Mouse (Mus musculus): ENCODE data around the gene Dpm3. TPM values are rescaled to one million over a fixed set of nuclear protein-coding genes. Genes with fewer than 3 reads are reported as not detected.

Gene Dpm3
- total and polyA plus RNA-seq, 3 experiments = 52.7 to 228 (median 74.8) TPM

GRCm38 (mm10) chr3:89293247-89293918 lies 34.2 kb downstream of the Dpm3 start:
- Histone ChIP-seq H3K36me3 (replicated peaks in 1 of 2; ENCODE audit: control insufficient read depth in 1 of 2, insufficient read depth in 1 of 2, low read length in 1 of 2) (no peaks in the 10 kb centered on the region), H3K27ac (ENCODE audit: insufficient read depth, low read depth) (no peak overlapping the region), H3K9me3 (replicated peaks; ENCODE audit: low read length) (no peaks in the 10 kb centered on the region), H3K4me2 (ENCODE audit: insufficient read depth, low read depth, poor library complexity, severe bottlenecking) (no peak overlapping the region), H3K79me2 (replicated peaks; ENCODE audit: control insufficient read depth, extremely low read depth, insufficient read depth, poor library complexity, severe bottlenecking) (no peaks in the 10 kb centered on the region), H3K4me3 (replicated peaks in 1 of 3; ENCODE audit: low read depth in 2 of 3, low read length in 2 of 3, poor library complexity in 1 of 3) (no peak overlapping the region), H3K27me3 (replicated peaks) (no peaks in the 10 kb centered on the region), H3K4me1 (ENCODE audit: control insufficient read depth in 1 of 2, insufficient read depth in 2 of 2) (peaks cover 10 to 42% of the 10 kb centered on the region in 2 experiments), H3K9ac (ENCODE audit: insufficient read depth, low read depth) (no peak overlapping the region)
- TF ChIP-seq PAX5 (IDR thresholded peaks at IDR 0.05; ENCODE audit: low read length) (no peak), MXI1 (IDR thresholded peaks at IDR 0.05; ENCODE audit: low read depth, low read length) (no peak), HCFC1 (IDR thresholded peaks at IDR 0.05; ENCODE audit: low read depth, low read length) (no peak), SMC3 (IDR thresholded peaks at IDR 0.05; ENCODE audit: low read depth, low read length) (no peak), NELFE (IDR thresholded peaks at IDR 0.05; ENCODE audit: low read depth, low read length) (no peak)
- in situ Hi-C loops (cut with MboI; ENCODE audit: low pct_ligation_motif_present, low pct_unique_long_range_greater_than_20kb, low sequenced_read_pairs) (no loop called here), dilution Hi-C loops (cut with MboI; ENCODE audit: extremely low pct_ligation_motif_present, extremely low pct_unique_long_range_greater_than_20kb, low sequenced_read_pairs) (no loop called here)
- DNase-seq (ENCODE audit: extremely low read depth) = no peak

GRCm38 (mm10) chr3:89294195-89294594 lies 35.0 kb downstream of the Dpm3 start:
- no peaks in the 10 kb centered on the region for H3K79me2 ChIP-seq (replicated peaks; ENCODE audit: control insufficient read depth, extremely low read depth, insufficient read depth, poor library complexity, severe bottlenecking)
- dilution Hi-C loops (cut with MboI; ENCODE audit: extremely low pct_ligation_motif_present, extremely low pct_unique_long_range_greater_than_20kb, low sequenced_read_pairs) = no loop called here
- DNase-seq (ENCODE audit: extremely low read depth) = no peak
- peaks cover 7 to 34% of the 10 kb centered on the region in 2 experiments for H3K4me1 ChIP-seq (ENCODE audit: control insufficient read depth in 1 of 2, insufficient read depth in 2 of 2)
- H3K9ac ChIP-seq (ENCODE audit: insufficient read depth, low read depth) = no peak overlapping the region
- H3K27ac ChIP-seq (ENCODE audit: insufficient read depth, low read depth) = no peak overlapping the region
- no peak overlapping the region for H3K4me3 ChIP-seq (replicated peaks in 1 of 3; ENCODE audit: low read depth in 2 of 3, low read length in 2 of 3, poor library complexity in 1 of 3)
- H3K4me2 ChIP-seq (ENCODE audit: insufficient read depth, low read depth, poor library complexity, severe bottlenecking) = no peak overlapping the region
- in situ Hi-C loops (cut with MboI; ENCODE audit: low pct_ligation_motif_present, low pct_unique_long_range_greater_than_20kb, low sequenced_read_pairs) = no loop called here
- H3K36me3 ChIP-seq (replicated peaks in 1 of 2; ENCODE audit: control insufficient read depth in 1 of 2, insufficient read depth in 1 of 2, low read length in 1 of 2) = no peaks in the 10 kb centered on the region
- H3K27me3 ChIP-seq (replicated peaks) = no peaks in the 10 kb centered on the region
- TF ChIP-seq JUN (IDR thresholded peaks at IDR 0.05; ENCODE audit: insufficient read depth, low read depth, low read length) (no peak), ELF1 (IDR thresholded peaks at IDR 0.05; ENCODE audit: low read depth, low read length) (no peak), MXI1 (IDR thresholded peaks at IDR 0.05; ENCODE audit: low read depth, low read length) (no peak), SMC3 (IDR thresholded peaks at IDR 0.05; ENCODE audit: low read depth, low read length) (no peak), CHD2 (IDR thresholded peaks at IDR 0.05; ENCODE audit: low read length) (no peak), E2F4 (IDR thresholded peaks at IDR 0.05; ENCODE audit: insufficient replicate concordance, low read depth, low read length) (no peak), NELFE (IDR thresholded peaks at IDR 0.05; ENCODE audit: low read depth, low read length) (no peak), ZC3H11A (IDR thresholded peaks at IDR 0.05; ENCODE audit: low read depth, low read length) (no peak), IRF4 (IDR thresholded peaks at IDR 0.05; ENCODE audit: low read depth, low read length) (no peak)
- no peaks in the 10 kb centered on the region for H3K9me3 ChIP-seq (replicated peaks; ENCODE audit: low read length)

- TF ChIP-seq BHLHE40 (IDR thresholded peaks at IDR 0.05; ENCODE audit: low read depth, low read length) (peak; percentile 63), ZKSCAN1 (IDR thresholded peaks at IDR 0.05; ENCODE audit: borderline replicate concordance, low read depth, low read length) (no peak)
- Histone ChIP-seq H3K27ac (ENCODE audit: insufficient read depth, low read depth) (no peak overlapping the region), H3K79me2 (replicated peaks; ENCODE audit: control insufficient read depth, extremely low read depth, insufficient read depth, poor library complexity, severe bottlenecking) (no peaks in the 10 kb centered on the region), H3K9ac (ENCODE audit: insufficient read depth, low read depth) (no peak overlapping the region), H3K36me3 (replicated peaks in 1 of 2; ENCODE audit: control insufficient read depth in 1 of 2, insufficient read depth in 1 of 2, low read length in 1 of 2) (no peaks in the 10 kb centered on the region), H3K4me3 (replicated peaks in 1 of 3; ENCODE audit: low read depth in 2 of 3, low read length in 2 of 3, poor library complexity in 1 of 3) (no peak overlapping the region), H3K4me2 (ENCODE audit: insufficient read depth, low read depth, poor library complexity, severe bottlenecking) (no peak overlapping the region), H3K9me3 (replicated peaks; ENCODE audit: low read length) (no peaks in the 10 kb centered on the region), H3K4me1 (ENCODE audit: control insufficient read depth in 1 of 2, insufficient read depth in 2 of 2) (peaks cover 7 to 31% of the 10 kb centered on the region in 2 experiments), H3K27me3 (replicated peaks) (no peaks in the 10 kb centered on the region)
- in situ Hi-C loops (cut with MboI; ENCODE audit: low pct_ligation_motif_present, low pct_unique_long_range_greater_than_20kb, low sequenced_read_pairs) (loop anchor here (5.0 kb wide), 1 partner anchor 48 kb away; the partner anchor contains the start of genes Krtcap2 and Trim46), dilution Hi-C loops (cut with MboI; ENCODE audit: extremely low pct_ligation_motif_present, extremely low pct_unique_long_range_greater_than_20kb, low sequenced_read_pairs) (no loop called here)
- no peak for DNase-seq (ENCODE audit: extremely low read depth)
Observed at GRCm38 (mm10) chr3:89295685-89296230, 36.6 kb downstream of the Dpm3 start.

Measured in CH12.LX (cell line).